Mouse (Mus musculus): ENCODE data around the gene Ddx24. TPM values are rescaled to one million over a fixed set of nuclear protein-coding genes. Genes with fewer than 3 reads are reported as not detected.

Ddx24 gene
- polyA plus RNA-seq, 1 experiment from 2014 or later, result 174 TPM

DNA sequence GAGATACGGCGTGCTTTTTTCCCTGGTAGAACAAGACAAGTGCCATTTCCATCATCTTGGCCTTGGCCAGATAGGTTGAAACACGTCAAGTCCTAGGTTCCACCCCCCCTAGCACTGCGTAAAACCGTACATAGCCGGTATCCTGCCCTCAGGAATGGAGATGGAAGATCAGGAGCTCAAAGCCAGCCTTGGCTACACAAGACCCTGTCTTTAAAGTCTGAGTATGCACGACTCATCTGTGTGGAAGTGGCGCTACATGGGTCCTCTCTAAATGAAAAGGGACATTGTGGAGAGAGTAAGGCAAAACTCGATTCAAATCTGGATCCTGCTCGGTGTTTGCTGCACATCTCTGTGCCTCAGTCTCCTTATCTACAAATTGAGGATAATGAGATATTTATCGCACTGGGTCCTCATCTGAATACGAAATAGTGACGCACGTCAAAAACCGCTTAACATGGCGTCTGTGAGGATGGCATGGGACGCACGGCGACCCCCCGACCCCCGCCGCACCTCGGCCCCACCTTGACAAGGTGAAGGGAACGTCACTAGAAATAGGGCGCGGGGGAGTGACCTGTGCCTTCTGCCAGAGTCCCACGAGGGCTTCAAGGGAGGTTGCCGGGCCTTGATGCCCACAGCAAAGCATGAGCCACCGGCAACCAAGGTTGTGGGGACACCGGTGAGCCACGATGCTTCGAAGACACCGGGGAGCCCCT, 458 bp downstream of the Ddx24 start:
- no peaks in the 10 kb centered on the region for H3K9me3 ChIP-seq
- peak overlapping the region; percentile 63 for H3K27ac ChIP-seq
- peaks cover 40% of the 10 kb centered on the region for H3K4me1 ChIP-seq (replicated peaks)
- peak overlapping the region; percentile 78 for H3K4me3 ChIP-seq
- no peaks in the 10 kb centered on the region for H3K27me3 ChIP-seq
- 11% methylated on average over 33 of the region's 33 CpGs for WGBS
- peaks cover 11% of the 10 kb centered on the region for H3K36me3 ChIP-seq
- peak overlapping the region; percentile 89 for H3K4me2 ChIP-seq
- peak overlapping the region; percentile 89 for H3K9ac ChIP-seq
- ATAC-seq (ENCODE audit: low FRiP score), result peak; percentile 69

DNA sequence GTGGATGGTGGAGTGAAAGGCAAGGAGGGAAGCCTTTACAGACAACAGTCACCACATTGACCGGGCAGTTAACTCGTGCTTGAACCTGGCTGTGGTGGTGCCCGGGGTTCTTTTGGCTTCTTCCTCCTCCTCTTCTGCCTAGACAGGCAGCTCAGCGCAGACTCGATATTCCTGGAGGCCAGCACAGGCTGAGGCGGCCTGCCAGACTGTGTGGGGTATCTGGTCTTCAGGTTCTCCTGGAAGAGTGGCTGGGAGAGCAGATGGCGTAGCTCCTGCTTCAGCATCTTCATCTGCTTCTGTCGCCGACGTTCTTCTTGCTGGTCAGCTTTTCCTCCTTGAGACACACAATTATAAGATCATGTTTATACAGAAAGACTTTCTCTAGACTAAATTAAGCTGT, 17.5 kb downstream of the Ddx24 start:
- no peaks in the 10 kb centered on the region for H3K27me3 ChIP-seq
- H3K9ac ChIP-seq, result no peak overlapping the region
- H3K36me3 ChIP-seq, result peaks cover 99% of the 10 kb centered on the region
- WGBS, result 97% methylated on average over 10 of the region's 10 CpGs
- H3K9me3 ChIP-seq, result no peaks in the 10 kb centered on the region
- H3K4me1 ChIP-seq (replicated peaks), result no peaks in the 10 kb centered on the region
- no peak overlapping the region for H3K4me2 ChIP-seq
- H3K4me3 ChIP-seq, result no peak overlapping the region
- no peak overlapping the region for H3K27ac ChIP-seq
- ATAC-seq (ENCODE audit: low FRiP score), result no peak

- 96% methylated on average over 4 of the region's 4 CpGs for WGBS
- Histone ChIP-seq H3K9me3 (no peaks in the 10 kb centered on the region), H3K36me3 (peaks cover 99% of the 10 kb centered on the region), H3K4me3 (no peak within 1 kb of the TSS), H3K4me1 (replicated peaks) (no peaks in the 10 kb centered on the region), H3K27ac (no peak within 1 kb of the TSS), H3K9ac (no peak within 1 kb of the TSS), H3K27me3 (no peaks in the 10 kb centered on the region), H3K4me2 (no peak within 1 kb of the TSS)
- no peak for ATAC-seq (ENCODE audit: low FRiP score)
These were observed 17.9 kb downstream of the Ddx24 start, which contains the start of gene 9330161L09Rik for GRCm38 (mm10) chr12:103407720-103408119. TSS of gene 9330161L09Rik (minus strand) at chr12:103407820.

DNA sequence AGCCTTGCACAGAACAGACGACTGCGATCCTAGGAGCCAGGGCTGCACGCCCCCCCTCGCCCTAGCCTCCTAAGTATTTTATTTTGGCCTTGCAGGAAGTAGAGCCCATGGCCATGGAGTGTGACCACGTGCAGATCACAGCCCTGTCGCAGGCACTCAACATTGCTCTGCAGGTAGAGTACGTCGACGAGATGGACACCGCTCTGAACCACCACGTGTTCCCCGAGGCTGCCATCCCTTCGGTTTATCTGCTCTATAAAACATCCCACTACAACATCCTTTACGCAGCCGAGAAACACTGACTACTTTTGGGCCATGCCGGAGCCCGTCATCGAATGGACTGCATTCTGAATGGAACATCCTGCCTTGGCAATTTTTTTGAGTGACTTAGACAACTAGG, 21.5 kb downstream of the Ddx24 start:
- Histone ChIP-seq H3K9ac (no peak overlapping the region), H3K36me3 (peaks cover 86% of the 10 kb centered on the region), H3K4me3 (no peak overlapping the region), H3K27me3 (no peaks in the 10 kb centered on the region), H3K27ac (no peak overlapping the region), H3K4me1 (replicated peaks) (no peaks in the 10 kb centered on the region), H3K4me2 (no peak overlapping the region), H3K9me3 (no peaks in the 10 kb centered on the region)
- no peak for ATAC-seq (ENCODE audit: low FRiP score)
- WGBS, result 91% methylated on average over 18 of the region's 18 CpGs

GRCm38 (mm10) chr12:103396751-103397150, 28.9 kb downstream of the Ddx24 start:
- Histone ChIP-seq H3K9me3 (no peaks in the 10 kb centered on the region), H3K9ac (no peak overlapping the region), H3K4me1 (replicated peaks) (no peaks in the 10 kb centered on the region; the same call in 1 of the 2 replicates), H3K4me3 (no peak overlapping the region), H3K36me3 (peaks cover 14% of the 10 kb centered on the region), H3K27me3 (no peaks in the 10 kb centered on the region), H3K4me2 (no peak overlapping the region), H3K27ac (no peak overlapping the region)
- WGBS, result 83% methylated on average over 7 of the region's 7 CpGs
- ATAC-seq (ENCODE audit: low FRiP score), result no peak

- H3K9ac ChIP-seq, result no peak overlapping the region
- H3K36me3 ChIP-seq, result peaks cover 6% of the 10 kb centered on the region
- H3K4me2 ChIP-seq, result no peak overlapping the region
- H3K27me3 ChIP-seq, result no peaks in the 10 kb centered on the region
- no peaks in the 10 kb centered on the region for H3K9me3 ChIP-seq
- 84% methylated on average over 12 of the region's 12 CpGs for WGBS
- H3K27ac ChIP-seq, result no peak overlapping the region
- no peak for ATAC-seq (ENCODE audit: low FRiP score)
- peaks cover 3% of the 10 kb centered on the region; the same call in 1 of the 2 replicates for H3K4me1 ChIP-seq (replicated peaks)
- no peak overlapping the region for H3K4me3 ChIP-seq
These were observed 29.9 kb downstream of the Ddx24 start for GRCm38 (mm10) chr12:103395486-103396275.

DNA sequence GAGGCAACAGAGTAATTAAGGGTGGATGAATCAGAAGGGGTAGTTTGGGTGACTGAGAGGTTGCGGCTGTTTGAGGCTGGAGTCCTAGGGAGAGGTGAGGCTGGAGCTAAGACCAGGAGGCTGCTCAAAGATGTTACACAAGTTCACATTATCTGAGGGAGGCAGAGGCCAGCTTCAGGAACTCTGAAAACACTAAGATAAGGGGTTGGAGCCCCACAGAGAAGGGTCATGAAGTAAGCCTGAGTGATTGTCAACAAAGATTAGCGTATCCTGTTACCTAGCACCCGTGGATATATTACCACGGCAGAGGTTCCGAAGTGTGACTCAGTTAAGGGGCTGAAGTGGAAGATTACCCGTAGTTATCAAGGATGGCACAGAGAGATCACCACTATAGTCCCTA, 32.1 kb downstream of the Ddx24 start:
- ATAC-seq (ENCODE audit: low FRiP score), result no peak
- WGBS, result 50% methylated on average over 6 of the region's 6 CpGs
- Histone ChIP-seq H3K27me3 (no peaks in the 10 kb centered on the region), H3K27ac (no peak overlapping the region), H3K4me2 (no peak overlapping the region), H3K9ac (no peak overlapping the region), H3K4me3 (no peak overlapping the region), H3K9me3 (no peaks in the 10 kb centered on the region), H3K4me1 (replicated peaks) (peaks cover 22% of the 10 kb centered on the region), H3K36me3 (no peaks in the 10 kb centered on the region)

GRCm38 (mm10) chr12:103391098-103391497, 34.5 kb downstream of the Ddx24 start:
- no peak overlapping the region for H3K4me2 ChIP-seq
- 90% methylated on average over 7 of the region's 7 CpGs for WGBS
- H3K9me3 ChIP-seq, result no peaks in the 10 kb centered on the region
- peaks cover 22% of the 10 kb centered on the region for H3K4me1 ChIP-seq (replicated peaks)
- H3K9ac ChIP-seq, result no peak overlapping the region
- no peak for ATAC-seq (ENCODE audit: low FRiP score)
- H3K36me3 ChIP-seq, result no peaks in the 10 kb centered on the region
- no peak overlapping the region for H3K4me3 ChIP-seq
- no peak overlapping the region for H3K27ac ChIP-seq
- no peaks in the 10 kb centered on the region for H3K27me3 ChIP-seq

DNA sequence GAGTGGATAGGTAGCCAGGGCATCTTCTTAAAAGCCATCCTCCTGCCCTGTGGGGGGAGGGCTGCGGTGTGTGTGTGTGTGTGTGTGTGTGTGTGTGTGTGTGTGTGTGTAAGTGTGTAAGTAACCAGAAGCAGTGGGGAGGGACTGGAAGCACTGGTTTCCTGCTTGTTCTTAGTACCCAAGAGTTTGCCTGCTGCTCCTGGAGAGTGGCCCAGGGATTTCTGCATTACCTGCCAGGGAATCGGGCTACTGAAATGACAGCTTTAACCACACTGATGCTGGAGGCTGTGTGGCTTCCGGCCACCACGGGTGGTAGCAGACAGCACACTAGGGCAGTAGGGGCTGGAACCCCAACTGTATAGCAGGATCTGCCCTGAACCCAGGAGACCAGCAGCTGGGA, 35.6 kb downstream of the Ddx24 start:
- 87% methylated on average over 4 of the region's 4 CpGs for WGBS
- no peaks in the 10 kb centered on the region for H3K27me3 ChIP-seq
- no peak overlapping the region for H3K9ac ChIP-seq
- H3K4me3 ChIP-seq, result no peak overlapping the region
- no peak overlapping the region for H3K4me2 ChIP-seq
- ATAC-seq (ENCODE audit: low FRiP score), result no peak
- no peaks in the 10 kb centered on the region for H3K9me3 ChIP-seq
- peaks cover 22% of the 10 kb centered on the region for H3K4me1 ChIP-seq (replicated peaks)
- H3K36me3 ChIP-seq, result no peaks in the 10 kb centered on the region
- H3K27ac ChIP-seq, result no peak overlapping the region

GRCm38 (mm10) chr12:103389348-103389727, 36.3 kb downstream of the Ddx24 start:
- Histone ChIP-seq H3K27ac (no peak overlapping the region; the same call in 1 of the 2 replicates), H3K4me1 (replicated peaks) (peaks cover 22% of the 10 kb centered on the region), H3K9ac (peak overlapping the region; percentile 91), H3K4me3 (peak overlapping the region; percentile 73), H3K4me2 (peak overlapping the region; percentile 85), H3K36me3 (no peaks in the 10 kb centered on the region), H3K27me3 (no peaks in the 10 kb centered on the region), H3K9me3 (no peaks in the 10 kb centered on the region)
- no peak; the same call in 1 of the 2 replicates for ATAC-seq (ENCODE audit: low FRiP score)
- WGBS, result 65% methylated on average over 2 of the region's 2 CpGs

GRCm38 (mm10) chr12:103388505-103389347, 36.9 kb downstream of the Ddx24 start, which contains the start of gene Otub2:
TSS of gene Otub2 (plus strand) at chr12:103388682.
- H3K36me3 ChIP-seq, result no peaks in the 10 kb centered on the region
- peaks cover 22% of the 10 kb centered on the region for H3K4me1 ChIP-seq (replicated peaks)
- H3K27me3 ChIP-seq, result no peaks in the 10 kb centered on the region
- WGBS, result 1% methylated on average over 56 of the region's 58 CpGs
- peak; percentile 99 for ATAC-seq (ENCODE audit: low FRiP score)
- peak within 1 kb of the TSS; percentile 91 for H3K9ac ChIP-seq
- H3K9me3 ChIP-seq, result no peaks in the 10 kb centered on the region
- peak within 1 kb of the TSS; percentile 78 for H3K27ac ChIP-seq
- peak within 1 kb of the TSS; percentile 73 for H3K4me3 ChIP-seq
- peak within 1 kb of the TSS; percentile 85 for H3K4me2 ChIP-seq

DNA sequence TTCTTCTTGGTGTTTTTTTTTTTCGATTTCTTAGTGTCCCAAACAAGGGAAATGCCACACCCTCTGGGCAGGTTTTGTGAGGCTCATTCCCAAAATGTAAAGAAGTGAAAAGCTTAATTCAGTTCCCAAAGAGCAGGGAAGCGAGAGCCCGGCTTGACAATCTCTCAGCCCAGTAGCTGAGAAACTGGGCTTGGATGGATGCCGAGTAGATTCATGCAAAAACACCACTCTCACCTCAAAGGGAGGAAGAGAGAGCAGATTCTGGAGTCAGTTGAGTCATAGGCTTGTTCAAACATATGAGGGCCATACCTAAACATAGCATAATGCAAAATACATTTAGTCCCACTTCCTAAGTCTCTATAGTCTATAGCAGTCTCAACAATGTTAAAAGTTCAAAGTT, 45.4 kb downstream of the Ddx24 start:
- no peak overlapping the region for H3K4me2 ChIP-seq
- no peaks in the 10 kb centered on the region for H3K4me1 ChIP-seq (replicated peaks)
- H3K27me3 ChIP-seq, result no peaks in the 10 kb centered on the region
- no peak overlapping the region for H3K4me3 ChIP-seq
- ATAC-seq (ENCODE audit: low FRiP score), result no peak
- 75% methylated on average over 4 of the region's 4 CpGs for WGBS
- no peak overlapping the region for H3K9ac ChIP-seq
- H3K27ac ChIP-seq, result no peak overlapping the region
- H3K9me3 ChIP-seq, result no peaks in the 10 kb centered on the region
- no peaks in the 10 kb centered on the region for H3K36me3 ChIP-seq
